Mouse (Mus musculus) urinary bladder, postnatal 36 days (tissue): ENCODE measurements around the gene Mrpl4.
"Not testable (repeated sequence)": the region's sequence is repeated elsewhere in the genome, so short reads cannot be mapped to it uniquely, and the experiment has no call there.

Source experiments
- DNase-seq, 2 experiments: peaks; one replicate each; pipeline ENCODE4 v3.0.0; 2022; ENCODE audit warnings: low spot score in 2 of 2, mixed read lengths in 1 of 2

Mrpl4 gene

DNA sequence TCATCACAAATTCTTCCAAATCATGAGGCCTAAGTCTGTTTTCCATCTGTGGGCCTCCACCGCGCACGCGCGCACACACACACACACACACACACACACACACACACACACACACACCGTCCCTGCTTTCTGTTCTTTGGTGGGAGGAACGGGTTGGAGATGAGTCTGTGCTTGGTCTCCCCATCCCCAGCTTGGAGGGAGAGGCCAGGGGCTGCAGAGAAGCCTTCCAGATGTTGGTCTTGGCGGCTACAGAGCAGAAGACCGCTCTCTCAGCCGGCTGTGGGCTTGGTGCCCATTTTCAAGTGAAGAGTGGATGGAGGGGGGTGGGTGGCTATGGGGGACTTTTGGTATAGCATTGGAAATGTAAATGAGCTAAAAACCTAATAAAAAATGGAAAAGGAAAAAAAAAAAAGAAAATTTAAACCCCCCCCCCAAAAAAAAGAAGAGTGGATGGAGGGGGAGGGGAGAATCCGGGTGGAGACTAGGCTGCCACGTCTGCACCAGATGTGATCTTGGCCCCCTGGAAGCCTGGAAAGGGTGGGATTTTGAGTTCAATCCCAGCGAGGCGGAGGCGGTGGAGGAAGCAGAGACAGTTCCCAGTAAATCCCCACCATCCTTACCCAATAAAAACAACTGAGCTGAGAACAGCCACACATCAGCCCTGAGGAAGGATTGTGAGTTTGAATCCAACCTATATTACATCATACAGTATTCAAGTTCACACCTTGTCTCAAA is 15.4 kb upstream of the Mrpl4 start:
- DNase-seq: peak in 1 of 2 experiments; percentile 42

DNA sequence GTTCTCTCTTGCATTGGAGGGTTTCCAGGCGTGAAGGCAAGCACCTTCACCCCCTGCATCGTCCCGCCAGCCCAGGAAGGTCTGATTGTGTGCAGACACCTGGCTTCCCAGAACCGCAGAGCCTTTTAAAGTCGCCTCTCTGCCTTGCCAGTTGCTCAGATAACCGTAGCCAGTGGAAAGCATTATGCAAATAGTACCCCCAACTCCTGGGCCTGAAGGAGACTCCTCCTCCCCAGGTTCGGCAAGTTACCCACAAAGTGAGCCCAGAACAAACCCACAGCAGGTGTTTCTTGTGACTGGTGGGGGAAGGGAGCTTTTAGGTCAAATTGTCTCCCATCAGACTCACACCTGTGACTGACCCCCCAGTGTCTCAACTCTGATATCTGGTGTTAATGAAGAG is 14.6 kb upstream of the Mrpl4 start:
- DNase-seq: no peak

- no peak for DNase-seq
Observed at GRCm38 (mm10) chr9:20990861-20991260, 11.7 kb upstream of the Mrpl4 start.

DNA sequence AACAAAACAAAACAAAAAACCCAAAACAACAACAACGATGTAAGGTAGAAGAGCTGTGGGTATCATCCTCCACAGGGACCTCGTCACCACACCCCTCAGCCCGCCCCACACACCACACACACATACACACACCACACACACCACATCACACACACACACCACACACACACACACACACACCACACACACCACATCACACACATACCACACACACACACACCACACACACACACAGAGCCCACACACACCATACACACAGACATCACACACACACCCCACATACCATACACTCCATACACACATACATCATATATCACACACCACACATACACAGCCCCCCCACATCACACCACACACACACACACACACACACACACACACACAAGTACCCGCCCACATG is 11.0 kb upstream of the Mrpl4 start:
- DNase-seq: no peak

GRCm38 (mm10) chr9:20993165-20993898 is 9.2 kb upstream of the Mrpl4 start:
- no peak for DNase-seq

- no peak for DNase-seq
Observed at GRCm38 (mm10) chr9:20995069-20995468, 7.5 kb upstream of the Mrpl4 start.

DNA sequence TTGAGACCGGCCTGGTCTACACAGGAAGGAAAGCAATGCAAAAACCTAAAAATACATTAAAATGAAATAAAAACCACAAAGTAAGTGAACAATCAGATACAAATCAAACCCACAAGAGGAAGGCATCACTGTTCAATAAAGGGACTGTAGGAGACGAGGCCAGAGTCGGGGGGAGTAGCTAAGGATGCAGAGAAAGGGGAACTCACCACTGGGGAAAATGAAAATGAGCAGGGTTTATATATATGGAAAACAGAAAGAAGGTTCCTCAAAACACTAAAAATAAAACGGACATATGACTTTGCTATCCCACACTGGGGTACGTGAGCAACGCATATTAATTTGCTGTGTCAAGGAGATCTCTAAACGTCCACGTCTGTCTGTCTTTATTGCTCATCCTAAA is 5.5 kb upstream of the Mrpl4 start:
- no peak for DNase-seq

DNA sequence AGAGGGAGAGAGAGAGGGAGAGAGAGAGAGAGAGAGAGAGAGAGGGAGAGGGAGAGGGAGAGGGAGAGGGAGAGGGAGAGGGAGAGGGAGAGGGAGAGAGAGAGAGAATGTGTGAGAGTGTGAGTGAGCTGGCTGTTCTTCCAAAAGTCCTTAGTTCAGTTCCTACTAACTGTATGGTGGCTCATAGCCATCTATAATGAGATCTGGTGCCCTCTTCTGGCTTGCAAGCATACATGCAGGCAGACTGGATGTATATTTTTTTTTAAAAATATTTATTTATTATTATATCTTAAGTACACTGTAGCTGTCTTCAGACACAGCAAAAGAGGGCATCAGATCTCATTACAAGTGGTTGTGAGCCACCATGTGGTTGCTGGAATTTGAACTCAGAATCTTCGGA is 4.2 kb upstream of the Mrpl4 start:
- not testable (repeated sequence) for DNase-seq

GRCm38 (mm10) chr9:21000811-21001210 is 1.7 kb upstream of the Mrpl4 start:
- DNase-seq: no peak

- DNase-seq: no peak
Observed at GRCm38 (mm10) chr9:21001651-21002200, 812 bp upstream of the Mrpl4 start.

- no peak for DNase-seq
Observed at GRCm38 (mm10) chr9:21002270-21002626, 290 bp upstream of the Mrpl4 start.

- no peak for DNase-seq
Observed at GRCm38 (mm10) chr9:21007313-21007952, 4.9 kb downstream of the Mrpl4 start.

DNA sequence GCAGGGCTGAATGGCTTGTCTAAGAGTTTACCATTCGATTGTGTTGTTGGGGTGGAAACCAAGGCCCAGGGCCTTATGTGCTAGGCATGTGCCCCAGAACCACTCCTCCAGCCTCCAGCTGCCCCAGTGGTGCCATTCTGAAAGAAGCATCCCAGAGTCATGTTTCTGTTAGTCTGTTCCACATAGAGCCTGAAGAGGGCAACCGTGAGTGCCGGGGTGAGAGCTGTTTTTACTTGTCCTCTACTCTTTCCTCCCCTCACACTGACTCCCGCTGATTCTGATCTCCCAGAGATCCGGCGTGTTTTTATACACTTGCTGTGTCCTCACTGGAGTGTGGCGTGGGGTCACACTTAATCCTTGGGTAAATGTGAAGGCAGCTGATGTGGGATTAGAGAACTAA is 5.5 kb downstream of the Mrpl4 start:
- no peak for DNase-seq

DNA sequence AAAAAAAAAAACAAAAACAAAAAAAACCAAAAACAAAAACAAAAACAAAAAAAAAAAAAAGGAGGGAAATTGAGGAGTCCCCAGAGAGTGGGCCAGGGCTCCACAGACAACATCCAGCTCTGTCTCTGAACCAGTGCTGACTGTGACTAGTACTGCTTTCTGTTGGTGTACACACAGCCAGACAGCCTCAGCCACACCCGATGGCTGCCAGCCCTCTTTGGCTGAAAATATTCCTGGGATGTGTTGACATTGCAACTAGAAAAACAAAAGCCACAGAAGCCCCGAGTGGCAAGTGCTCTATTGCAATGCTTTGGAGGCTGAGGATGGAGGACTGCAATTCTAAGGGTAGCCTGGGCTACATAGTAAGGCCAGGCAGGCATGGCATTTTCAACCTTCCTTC is 7.8 kb downstream of the Mrpl4 start:
- no peak for DNase-seq

GRCm38 (mm10) chr9:21010939-21011541 is 8.5 kb downstream of the Mrpl4 start:
- DNase-seq: not testable (repeated sequence)

DNA sequence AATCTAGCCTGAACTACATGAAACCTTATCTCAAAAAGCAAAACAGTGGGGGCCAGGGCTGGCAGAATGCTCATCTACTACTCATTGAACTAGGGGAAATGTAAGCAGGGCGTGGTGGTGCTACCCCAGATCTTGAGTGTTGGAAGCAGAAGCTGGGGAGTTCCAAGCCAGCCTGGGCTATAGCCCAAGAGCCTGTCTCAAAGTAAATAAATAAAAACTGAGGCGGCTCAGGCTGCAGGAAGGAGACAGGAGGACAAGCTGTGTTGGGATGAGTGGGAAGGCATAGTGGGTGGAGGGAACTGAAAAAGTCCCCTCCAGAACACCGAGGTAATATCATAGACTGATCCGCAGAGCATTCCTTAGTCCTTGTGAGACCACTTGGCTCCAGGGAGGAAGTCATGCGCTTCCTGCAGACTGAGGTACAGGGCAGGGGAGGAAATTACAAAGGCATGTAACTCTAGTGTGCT is 9.3 kb downstream of the Mrpl4 start:
- peak in 1 of 2 experiments; percentile 60 for DNase-seq

DNA sequence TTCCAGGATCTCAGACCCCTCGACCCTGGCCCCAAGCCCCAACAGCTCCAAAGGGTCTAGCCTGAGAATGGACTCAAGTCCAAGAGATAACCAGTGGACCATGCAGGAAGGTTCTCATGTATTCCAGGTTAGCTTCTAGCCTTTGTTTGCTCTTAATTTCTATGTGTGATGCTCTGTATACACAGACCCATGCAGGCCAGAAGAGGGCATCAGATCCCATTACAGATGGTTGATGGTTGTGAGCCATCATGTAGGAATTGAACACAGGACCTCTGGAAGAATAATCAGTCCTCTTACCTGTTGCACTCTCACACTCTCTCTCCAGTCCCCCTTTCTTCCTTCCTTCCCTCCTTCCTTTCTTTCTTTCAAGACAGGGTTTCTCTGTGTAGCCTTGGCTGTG is 9.8 kb downstream of the Mrpl4 start:
- no peak for DNase-seq

DNA sequence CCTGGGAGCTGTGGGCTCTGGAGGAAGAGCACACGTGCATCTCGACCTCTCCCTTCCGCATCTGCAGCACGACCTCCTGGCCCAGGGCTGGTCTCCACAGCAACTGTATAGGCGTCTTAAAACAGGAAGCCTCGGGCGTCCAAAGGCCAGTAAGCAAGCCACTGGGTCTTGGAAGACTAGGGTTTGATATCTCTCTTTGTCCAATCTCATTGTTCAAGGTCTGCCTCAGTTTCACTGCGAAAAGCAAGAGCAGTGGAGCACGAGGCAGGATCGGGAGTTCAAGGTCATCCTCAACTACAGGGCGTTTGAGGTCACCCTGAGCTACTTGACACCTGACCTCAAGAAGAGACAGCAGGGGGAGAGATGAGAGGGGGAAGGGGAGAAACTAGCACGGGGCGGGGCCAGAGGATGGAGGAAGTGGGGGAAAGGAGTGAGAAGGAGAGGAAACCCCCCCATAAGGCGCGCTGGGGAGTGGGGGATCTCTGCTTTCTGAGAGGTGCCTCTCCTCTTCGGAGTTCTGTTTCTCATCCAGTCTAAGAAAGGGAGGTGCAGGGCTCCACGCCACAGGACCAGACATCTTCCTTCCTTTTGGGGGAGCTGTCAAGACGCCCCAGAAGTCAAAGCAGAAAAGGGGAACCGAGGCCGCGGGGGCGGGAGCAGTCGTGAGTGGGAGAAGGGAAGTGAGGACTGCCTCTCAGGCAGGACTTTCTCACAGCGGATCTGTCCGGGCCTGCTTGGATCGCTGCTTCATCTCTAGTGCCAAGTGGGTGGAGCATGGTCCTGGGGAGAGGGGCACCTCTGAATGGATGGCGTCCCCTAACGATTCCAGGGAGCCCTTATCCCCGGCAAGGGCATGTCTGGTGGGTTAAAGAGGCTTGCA is 12.4 kb downstream of the Mrpl4 start:
- peak; percentile 69 to 74 for DNase-seq

- DNase-seq: peak in 1 of 2 experiments; percentile 76
Observed at GRCm38 (mm10) chr9:21015571-21016130, 13.1 kb downstream of the Mrpl4 start, which contains the start of gene Icam1. Gene Icam1 (plus strand): TSS chr9:21015985.

DNA sequence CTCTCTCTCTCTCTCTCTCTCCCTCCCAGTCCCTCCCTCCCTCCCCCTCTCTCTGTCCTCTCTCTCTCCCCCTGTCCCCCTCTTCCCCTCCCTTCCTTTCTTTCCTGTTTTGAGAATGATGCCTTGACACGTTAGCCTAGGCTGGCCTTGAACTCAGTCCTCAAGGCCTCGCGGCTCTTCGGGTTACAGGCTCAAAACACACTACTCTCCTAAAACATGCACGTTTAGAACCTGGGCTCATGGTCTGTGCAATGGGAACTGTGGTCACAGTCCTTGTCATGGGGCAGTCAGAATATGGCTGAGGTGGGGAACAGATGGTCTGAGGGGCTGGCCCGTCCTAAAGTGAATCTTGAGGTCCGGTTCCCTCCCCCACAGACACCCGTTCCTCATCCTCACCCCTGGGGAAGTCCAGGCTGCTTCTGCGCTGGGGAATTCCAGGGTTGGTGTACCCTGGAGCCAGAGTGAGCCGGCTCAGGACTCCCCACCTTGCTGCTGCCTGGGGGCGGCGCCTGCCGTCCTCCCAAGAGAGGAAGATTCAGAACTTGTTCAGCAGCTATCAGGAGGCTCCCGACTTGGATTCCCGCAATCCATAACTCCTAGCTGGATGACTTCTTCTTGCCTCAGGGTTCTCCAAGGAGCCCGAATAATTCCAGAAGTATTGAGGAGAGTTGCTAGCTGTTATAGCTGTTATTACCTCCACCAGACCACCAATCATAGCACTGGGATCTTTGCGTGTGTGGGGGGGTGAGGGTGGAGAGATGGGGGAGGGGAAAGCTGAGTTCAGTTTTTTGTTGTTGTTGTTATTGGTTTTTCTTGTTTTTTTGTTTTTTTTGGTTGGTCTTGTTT is 14.0 kb downstream of the Mrpl4 start:
- no peak for DNase-seq
